Mouse (Mus musculus) adipose tissue, adult 10 weeks (tissue): ENCODE data around the gene Prkacb. TPM values are rescaled to one million over a fixed set of nuclear protein-coding genes. Genes with fewer than 3 reads are reported as not detected.

Experiments used
- polyA plus RNA-seq: library from polyadenylated mRNA; stranded (reverse); fragments of 350-450 nt; fragmentation: Illumina TruSeq; extraction: RNeasy Lipid Tissue Mini Kit (QIAGEN cat#74804); gene quantifications from one replicate; pipeline ENCODE4 v1.2.3, GENCODE M21; 2014; ENCODE audit warnings: low read depth, low replicate concordance

Gene Prkacb
- polyA plus RNA-seq: 67.0 TPM

DNA sequence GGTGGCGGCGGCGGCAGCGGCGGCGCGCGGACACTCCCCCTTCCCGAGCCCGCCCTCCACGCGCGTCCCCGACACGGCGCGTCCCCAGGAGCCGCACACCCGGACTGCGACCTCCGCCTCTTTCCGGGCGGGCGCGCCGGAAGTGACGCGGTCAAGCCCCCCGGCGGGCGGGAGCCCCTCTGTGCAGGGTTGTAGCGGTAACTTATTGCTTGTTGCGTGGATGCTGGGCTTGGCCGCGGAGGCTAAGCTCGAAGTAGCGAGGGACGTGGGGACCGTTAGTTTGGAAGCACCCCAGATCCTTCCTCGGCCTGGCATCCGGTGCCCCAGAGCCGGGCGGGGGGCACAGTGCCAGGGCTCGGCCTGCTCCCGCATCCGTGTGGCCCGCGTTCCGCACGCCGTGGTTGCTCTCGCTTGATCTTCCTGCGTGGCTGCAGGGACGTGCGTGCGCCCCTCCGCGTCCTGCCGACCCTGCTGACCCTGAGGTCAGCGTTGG, at the start of gene Prkacb:
Gene Prkacb, minus strand, starts transcription at position 90 of the 493 bp plus-strand sequence.

DNA sequence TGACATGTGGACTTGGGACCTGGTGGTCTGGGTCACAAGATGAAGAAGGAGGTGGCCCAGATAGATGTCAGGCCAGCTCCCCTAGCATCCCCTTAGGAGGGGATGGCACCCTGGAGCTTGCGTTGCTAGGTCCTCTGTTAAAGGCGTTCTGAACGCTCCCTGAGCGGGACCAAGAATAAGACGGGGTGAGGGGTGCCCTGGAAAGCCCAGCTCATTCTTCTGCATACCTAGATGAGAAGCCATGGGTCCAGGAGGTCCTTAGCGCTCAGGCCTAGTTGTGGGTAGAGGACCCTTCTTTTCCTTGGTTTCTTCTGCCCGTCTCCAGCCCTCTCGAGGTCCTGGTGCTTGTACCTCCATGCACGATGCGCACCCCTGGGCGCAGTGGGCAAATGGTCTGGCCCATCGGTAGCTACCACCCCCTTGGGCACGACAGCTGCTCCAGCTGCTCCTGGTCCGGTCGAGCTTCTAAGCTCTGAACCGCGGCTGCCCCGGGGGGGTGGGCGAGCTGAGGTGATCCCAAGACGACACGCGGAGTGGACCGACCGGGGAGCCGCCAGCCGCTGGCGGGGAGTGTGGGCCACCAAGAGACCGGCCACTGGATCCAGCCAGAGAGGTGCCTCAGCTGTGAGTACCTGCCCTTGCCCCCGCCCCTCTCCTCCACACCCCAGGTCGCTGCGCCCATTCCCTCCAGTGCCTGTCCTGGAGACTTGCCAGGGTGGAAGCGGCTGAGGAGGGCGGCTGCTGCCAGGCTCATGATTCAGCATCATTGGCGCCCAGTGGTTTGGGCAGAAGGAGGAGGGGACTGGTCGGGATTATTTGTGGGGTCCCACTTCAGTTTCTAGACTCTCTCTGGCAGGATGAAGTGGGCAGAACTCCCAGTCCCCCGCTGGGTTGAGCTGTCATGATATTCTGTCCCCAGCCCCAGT, 39.4 kb upstream of the Prkacb start, which contains the start of gene Ttll7:
Gene Ttll7, plus strand, starts transcription at position 402 of the 926 bp plus-strand sequence.

DNA sequence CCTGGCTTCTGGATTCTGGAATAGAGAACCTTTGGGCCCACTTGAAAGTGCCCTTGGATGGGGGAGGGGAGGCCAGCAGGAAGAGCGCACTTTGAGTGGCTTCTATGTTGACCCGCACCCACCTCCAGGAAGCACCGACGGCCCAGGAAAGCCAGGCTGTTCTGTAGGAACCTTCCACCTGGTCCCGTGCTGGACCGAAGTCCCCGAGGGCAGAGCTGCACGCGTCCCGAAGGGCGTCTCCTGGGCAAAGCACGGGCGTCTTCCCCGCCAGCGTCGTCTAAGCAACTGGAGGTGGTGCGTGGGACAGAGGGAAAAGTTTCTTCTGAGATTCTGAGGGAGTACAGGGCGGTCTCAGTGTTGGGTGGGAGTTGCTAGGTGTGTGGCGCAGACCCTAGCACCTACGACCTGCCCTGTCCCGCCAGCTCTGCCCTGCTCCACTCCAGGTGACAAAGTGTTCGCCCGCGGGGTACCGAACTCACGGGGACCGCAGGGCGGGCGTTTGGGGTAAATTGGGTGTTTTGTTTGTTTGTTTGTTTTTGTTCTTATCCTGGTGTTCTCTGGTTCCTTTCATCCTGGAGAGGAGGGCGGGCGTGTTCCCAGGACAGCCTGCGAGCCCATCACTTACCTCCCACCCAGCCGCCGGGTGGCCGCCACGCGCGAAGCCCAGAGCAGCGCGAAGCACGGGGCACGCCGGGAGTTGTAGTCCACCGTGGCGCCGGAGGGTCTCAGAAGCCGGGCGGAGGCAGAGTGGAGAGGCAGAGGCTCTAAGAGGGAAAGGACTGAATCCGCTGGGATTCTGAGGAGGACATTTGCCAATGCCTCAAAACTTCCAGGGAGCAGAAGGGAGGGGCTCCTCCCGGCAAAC, 127.7 kb downstream of the Prkacb start, which contains the start of gene Samd13:
Gene Samd13, minus strand, starts transcription at position 782 of the 865 bp plus-strand sequence.

Other genes starting within 250 kb of the Prkacb start
- gene Uox, start 242.6 kb downstream of the Prkacb start, polyA plus RNA-seq: 4.8 TPM
- 1.1 TPM for gene Dnase2b, start 197.4 kb downstream of the Prkacb start, polyA plus RNA-seq
- 11.2 TPM for gene 4930503B20Rik, start 161.7 kb downstream of the Prkacb start, polyA plus RNA-seq
- 3.5 TPM for gene Samd13, start 127.4 kb downstream of the Prkacb start, polyA plus RNA-seq
- 2.0 TPM for gene Ttll7, start 39.4 kb upstream of the Prkacb start, polyA plus RNA-seq